Mouse (Mus musculus): ENCODE results near the gene Zfp536. TPM values are rescaled to one million over a fixed set of nuclear protein-coding genes. Genes with fewer than 3 reads are reported as not detected.

The Zfp536 gene
- polyA plus RNA-seq, 1 experiment: not detected

DNA sequence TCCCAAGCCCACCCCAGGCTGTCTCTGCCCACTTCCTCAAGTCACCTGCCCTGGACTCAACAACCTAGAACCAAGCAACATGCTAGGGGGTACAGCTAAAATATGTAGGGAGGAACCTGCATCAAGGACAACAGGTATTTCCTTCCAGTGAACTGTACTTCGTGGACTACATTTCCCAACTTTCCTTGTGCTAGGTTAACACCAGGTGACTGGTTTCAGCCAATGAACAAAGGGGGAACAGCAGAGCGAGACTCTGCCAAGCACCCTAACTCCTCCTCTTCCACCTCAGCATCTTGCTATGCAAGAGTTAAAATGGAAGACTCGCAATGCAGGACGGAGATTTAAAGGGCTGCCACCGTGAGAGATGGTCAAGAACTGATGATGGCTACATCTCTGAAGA, 274.6 kb downstream of the Zfp536 start:
- no peak overlapping the region for H3K27ac ChIP-seq (ENCODE audit: insufficient read depth, low read depth, low read length)
- H3K4me1 ChIP-seq (ENCODE audit: control insufficient read depth, insufficient read depth, low read length): no peaks in the 10 kb centered on the region
- no peak overlapping the region for H3K4me3 ChIP-seq (ENCODE audit: insufficient read depth, low read length)
- TF ChIP-seq CTCF (IDR thresholded peaks at IDR 0.05; ENCODE audit: low read depth, low read length) (no peak), POLR2A (IDR thresholded peaks at IDR 0.05; ENCODE audit: borderline replicate concordance, low read depth, low read length) (no peak)

GRCm38 (mm10) chr7:37496491-37496890, 276.9 kb downstream of the Zfp536 start:
- Histone ChIP-seq H3K4me3 (ENCODE audit: insufficient read depth, low read length) (no peak overlapping the region), H3K4me1 (ENCODE audit: control insufficient read depth, insufficient read depth, low read length) (no peaks in the 10 kb centered on the region)
- TF ChIP-seq CTCF (IDR thresholded peaks at IDR 0.05; ENCODE audit: low read depth, low read length) (no peak), POLR2A (IDR thresholded peaks at IDR 0.05; ENCODE audit: borderline replicate concordance, low read depth, low read length) (no peak)

DNA sequence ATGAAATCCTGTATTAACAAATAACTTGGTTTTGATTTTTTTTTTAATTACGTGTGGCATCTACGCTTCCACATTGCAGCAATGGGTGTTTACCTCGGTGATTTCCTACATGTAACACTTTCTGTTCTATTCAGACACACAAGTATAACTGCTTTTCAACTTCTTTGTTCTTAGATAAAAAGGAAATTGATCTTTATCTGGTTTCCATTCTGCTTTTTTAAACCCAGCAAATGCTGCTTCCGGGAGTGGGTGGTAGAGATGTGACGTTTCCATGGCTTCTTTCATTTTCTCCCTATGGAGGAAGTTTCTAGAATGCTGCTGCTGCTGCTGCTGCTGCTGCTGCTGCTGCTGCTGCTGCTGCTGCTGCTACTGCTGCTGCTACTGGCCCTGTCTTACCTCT, 283.1 kb downstream of the Zfp536 start:
- H3K27ac ChIP-seq (ENCODE audit: insufficient read depth, low read depth, low read length): no peak overlapping the region
- TF ChIP-seq POLR2A (IDR thresholded peaks at IDR 0.05; ENCODE audit: borderline replicate concordance, low read depth, low read length) (no peak), CTCF (IDR thresholded peaks at IDR 0.05; ENCODE audit: low read depth, low read length) (no peak)
- H3K4me3 ChIP-seq (ENCODE audit: insufficient read depth, low read length): no peak overlapping the region
- no peaks in the 10 kb centered on the region for H3K4me1 ChIP-seq (ENCODE audit: control insufficient read depth, insufficient read depth, low read length)

More at GRCm38 (mm10) chr7:37496491-37496890, 276.9 kb downstream of the Zfp536 start:
- no peak overlapping the region for H3K27ac ChIP-seq (ENCODE audit: insufficient read depth, low read depth, low read length)

DNA sequence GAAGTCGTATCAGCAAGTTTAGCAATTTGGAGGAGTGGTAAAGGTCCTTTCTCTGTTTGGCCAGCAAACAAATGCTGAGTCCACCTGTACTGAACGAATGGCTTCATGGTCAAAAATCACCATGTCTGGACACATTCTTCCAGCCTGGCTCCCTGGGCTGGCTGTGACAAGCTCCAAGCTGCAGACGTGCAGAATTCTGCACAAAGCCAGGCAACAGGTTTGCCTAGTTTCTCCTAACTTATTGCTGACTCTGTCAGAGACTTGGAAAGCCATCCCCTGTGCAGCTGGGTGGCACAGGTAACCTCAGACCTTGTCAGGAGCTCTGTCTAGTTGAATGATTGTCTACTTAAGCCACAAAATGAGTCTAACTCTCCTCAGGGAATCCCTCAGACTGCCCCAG, 288.5 kb downstream of the Zfp536 start:
- H3K4me1 ChIP-seq (ENCODE audit: control insufficient read depth, insufficient read depth, low read length): no peaks in the 10 kb centered on the region
- H3K4me3 ChIP-seq (ENCODE audit: insufficient read depth, low read length): no peak overlapping the region
- TF ChIP-seq POLR2A (IDR thresholded peaks at IDR 0.05; ENCODE audit: borderline replicate concordance, low read depth, low read length): no peak
- no peak for TF ChIP-seq CTCF (IDR thresholded peaks at IDR 0.05; ENCODE audit: low read depth, low read length)
- H3K27ac ChIP-seq (ENCODE audit: insufficient read depth, low read depth, low read length): no peak overlapping the region

GRCm38 (mm10) chr7:37482564-37482963, 290.9 kb downstream of the Zfp536 start:
- TF ChIP-seq CTCF (IDR thresholded peaks at IDR 0.05; ENCODE audit: low read depth, low read length) (no peak), POLR2A (IDR thresholded peaks at IDR 0.05; ENCODE audit: borderline replicate concordance, low read depth, low read length) (no peak)

GRCm38 (mm10) chr7:37481165-37481564, 292.3 kb downstream of the Zfp536 start:
- Histone ChIP-seq H3K4me1 (ENCODE audit: control insufficient read depth, insufficient read depth, low read length) (no peaks in the 10 kb centered on the region), H3K27ac (ENCODE audit: insufficient read depth, low read depth, low read length) (no peak overlapping the region), H3K4me3 (ENCODE audit: insufficient read depth, low read length) (no peak overlapping the region)
- TF ChIP-seq CTCF (IDR thresholded peaks at IDR 0.05; ENCODE audit: low read depth, low read length) (no peak), POLR2A (IDR thresholded peaks at IDR 0.05; ENCODE audit: borderline replicate concordance, low read depth, low read length) (no peak)

More at GRCm38 (mm10) chr7:37482564-37482963, 290.9 kb downstream of the Zfp536 start:
- no peak overlapping the region for H3K4me3 ChIP-seq (ENCODE audit: insufficient read depth, low read length)
- no peak overlapping the region for H3K27ac ChIP-seq (ENCODE audit: insufficient read depth, low read depth, low read length)
- no peaks in the 10 kb centered on the region for H3K4me1 ChIP-seq (ENCODE audit: control insufficient read depth, insufficient read depth, low read length)

- TF ChIP-seq POLR2A (IDR thresholded peaks at IDR 0.05; ENCODE audit: borderline replicate concordance, low read depth, low read length): no peak
- TF ChIP-seq CTCF (IDR thresholded peaks at IDR 0.05; ENCODE audit: low read depth, low read length): no peak
These were observed 296.1 kb downstream of the Zfp536 start for GRCm38 (mm10) chr7:37477309-37477708.

GRCm38 (mm10) chr7:37475485-37475884, 298.0 kb downstream of the Zfp536 start:
- H3K4me3 ChIP-seq (ENCODE audit: insufficient read depth, low read length): no peak overlapping the region
- H3K27ac ChIP-seq (ENCODE audit: insufficient read depth, low read depth, low read length): no peak overlapping the region
- TF ChIP-seq POLR2A (IDR thresholded peaks at IDR 0.05; ENCODE audit: borderline replicate concordance, low read depth, low read length) (no peak), CTCF (IDR thresholded peaks at IDR 0.05; ENCODE audit: low read depth, low read length) (no peak)
- H3K4me1 ChIP-seq (ENCODE audit: control insufficient read depth, insufficient read depth, low read length): no peaks in the 10 kb centered on the region

More at GRCm38 (mm10) chr7:37477309-37477708, 296.1 kb downstream of the Zfp536 start:
- Histone ChIP-seq H3K27ac (ENCODE audit: insufficient read depth, low read depth, low read length) (no peak overlapping the region), H3K4me1 (ENCODE audit: control insufficient read depth, insufficient read depth, low read length) (no peaks in the 10 kb centered on the region), H3K4me3 (ENCODE audit: insufficient read depth, low read length) (no peak overlapping the region)

- H3K27ac ChIP-seq (ENCODE audit: insufficient read depth, low read depth, low read length): no peak overlapping the region
- no peaks in the 10 kb centered on the region for H3K4me1 ChIP-seq (ENCODE audit: control insufficient read depth, insufficient read depth, low read length)
- no peak overlapping the region for H3K4me3 ChIP-seq (ENCODE audit: insufficient read depth, low read length)
- TF ChIP-seq POLR2A (IDR thresholded peaks at IDR 0.05; ENCODE audit: borderline replicate concordance, low read depth, low read length) (no peak), CTCF (IDR thresholded peaks at IDR 0.05; ENCODE audit: low read depth, low read length) (no peak)
These were observed 299.2 kb downstream of the Zfp536 start for GRCm38 (mm10) chr7:37474284-37474683.

DNA sequence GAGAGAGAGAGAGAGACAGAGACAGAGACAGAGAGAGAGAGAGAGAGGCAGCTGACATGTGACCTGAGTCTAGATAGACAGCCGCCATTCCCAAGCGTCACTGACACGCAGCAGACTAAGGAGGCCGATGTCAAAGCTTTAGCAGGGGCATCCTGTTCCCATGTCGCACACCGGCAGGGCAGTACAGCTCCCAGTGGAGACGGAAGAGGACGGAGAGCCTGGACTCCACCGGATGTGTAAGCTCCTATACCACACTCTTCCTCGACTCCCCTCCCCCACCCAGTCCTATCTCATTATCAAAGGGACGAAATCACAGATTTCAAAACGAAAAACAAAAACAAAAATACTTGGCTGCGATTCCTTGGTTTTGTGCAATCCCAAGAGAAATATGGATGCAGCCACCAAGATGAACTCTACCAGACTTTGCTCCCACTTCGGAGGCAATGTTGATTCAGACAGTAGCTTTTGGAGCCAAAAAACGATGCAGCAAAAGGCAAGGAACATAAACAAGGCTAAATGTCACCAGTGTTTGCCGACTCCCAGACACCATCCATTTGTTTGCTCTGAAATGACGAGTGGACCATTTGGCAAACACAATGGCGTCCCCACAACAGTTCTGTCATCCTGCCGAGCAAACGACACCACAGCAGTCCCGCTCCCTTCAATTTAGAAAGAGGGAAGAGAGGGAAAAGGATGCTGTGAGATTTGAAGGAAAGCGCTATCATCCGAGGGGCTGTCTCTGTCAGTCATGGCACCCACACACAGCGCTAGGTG, 299.9 kb downstream of the Zfp536 start:
- TF ChIP-seq CTCF (IDR thresholded peaks at IDR 0.05; ENCODE audit: low read depth, low read length): no peak
- TF ChIP-seq POLR2A (IDR thresholded peaks at IDR 0.05; ENCODE audit: borderline replicate concordance, low read depth, low read length): no peak
- H3K4me1 ChIP-seq (ENCODE audit: control insufficient read depth, insufficient read depth, low read length): no peaks in the 10 kb centered on the region
- H3K4me3 ChIP-seq (ENCODE audit: insufficient read depth, low read length): no peak overlapping the region
- no peak overlapping the region for H3K27ac ChIP-seq (ENCODE audit: insufficient read depth, low read depth, low read length)

All from bone marrow macrophage, adult 2 months (primary cell).